Mouse (Mus musculus) c-Kit-positive CD71-negative TER-119-negative erythroid progenitor cells, embryonic 14.5 days (primary cell): ENCODE measurements around the gene Igsf21.

Experiments
- DNase-seq: peaks from one replicate; pipeline ENCODE4 v3.0.0-alpha.2; 2013; ENCODE audit warnings: low read depth

Igsf21 gene

DNA sequence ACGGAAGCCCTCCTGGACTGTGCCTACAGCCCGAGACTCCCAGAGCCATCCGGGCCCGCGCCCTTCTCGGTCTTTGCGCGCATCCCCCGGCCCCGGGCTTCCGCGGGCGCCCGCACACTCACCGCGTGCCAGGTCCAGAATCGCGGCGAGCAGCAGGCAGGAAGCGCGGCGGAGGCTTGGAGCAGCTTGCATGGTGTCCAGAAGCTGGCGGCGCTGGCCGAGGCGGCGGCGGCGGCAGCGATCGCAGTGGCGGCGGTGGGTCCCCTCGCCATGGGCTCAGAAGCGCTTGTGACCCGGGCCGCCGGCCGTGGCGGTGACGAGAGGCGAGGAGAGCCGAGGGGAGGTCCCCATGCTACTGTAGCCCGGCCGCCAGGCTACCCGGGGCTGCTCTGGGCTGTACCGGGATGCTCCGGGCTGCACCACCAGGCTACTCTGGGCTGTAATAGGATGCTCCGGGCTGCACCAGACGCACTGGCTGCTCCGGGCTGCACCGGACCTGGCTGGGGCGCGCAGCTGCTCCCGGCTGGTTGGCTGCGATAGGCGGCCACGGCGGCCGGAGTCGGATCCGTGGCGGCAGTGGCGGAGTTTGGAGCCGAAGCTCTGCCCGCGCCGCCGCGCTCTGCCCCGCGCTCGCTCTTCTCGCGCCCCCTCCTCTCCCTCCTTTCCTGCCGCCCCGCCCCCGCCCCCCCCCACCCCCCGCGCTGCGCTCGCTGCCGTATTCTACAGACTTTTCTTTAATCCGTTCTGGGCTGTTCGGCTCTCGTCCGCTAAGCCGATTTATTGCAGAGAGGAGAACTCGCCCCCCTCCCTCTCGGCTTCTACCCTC lies at the start of gene Igsf21:
TSS of gene Igsf21 (minus strand) at position 605 of the 826 bp plus-strand sequence.
- no peak for DNase-seq

DNA sequence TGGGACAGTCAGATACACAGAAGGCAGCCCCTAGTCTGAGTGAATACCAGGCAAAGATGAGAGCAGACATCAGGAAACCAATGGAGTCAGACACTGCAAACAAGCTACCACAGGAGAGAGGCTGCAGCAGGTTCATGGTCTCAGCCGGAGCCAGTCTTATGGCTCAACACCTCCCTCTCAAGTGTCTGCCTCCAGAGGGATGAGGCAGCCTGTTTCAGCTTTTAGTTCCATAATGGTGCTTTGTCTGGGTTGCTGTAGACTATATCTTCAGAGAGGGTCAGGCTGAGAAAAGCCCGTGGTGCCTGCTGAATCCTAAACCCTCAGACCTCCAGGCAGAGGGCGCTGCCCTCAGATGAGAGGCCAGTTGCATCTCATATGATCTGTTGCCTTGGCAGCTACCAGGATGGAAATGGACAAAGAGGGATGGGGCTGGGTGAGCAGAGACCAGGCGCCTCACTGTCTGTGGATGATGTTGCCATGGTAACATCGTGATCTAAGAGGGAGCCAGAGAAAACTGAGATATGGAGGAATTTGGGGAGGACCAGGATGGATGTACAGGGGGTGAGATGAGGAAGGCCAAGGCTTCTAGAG lies 39.2 kb upstream of the Igsf21 start:
- no peak for DNase-seq

- DNase-seq = peak; percentile 18
Observed at GRCm38 (mm10) chr4:140283398-140283797, 36.8 kb upstream of the Igsf21 start.

- DNase-seq = no peak
Observed at GRCm38 (mm10) chr4:140278269-140278668, 31.7 kb upstream of the Igsf21 start.

DNA sequence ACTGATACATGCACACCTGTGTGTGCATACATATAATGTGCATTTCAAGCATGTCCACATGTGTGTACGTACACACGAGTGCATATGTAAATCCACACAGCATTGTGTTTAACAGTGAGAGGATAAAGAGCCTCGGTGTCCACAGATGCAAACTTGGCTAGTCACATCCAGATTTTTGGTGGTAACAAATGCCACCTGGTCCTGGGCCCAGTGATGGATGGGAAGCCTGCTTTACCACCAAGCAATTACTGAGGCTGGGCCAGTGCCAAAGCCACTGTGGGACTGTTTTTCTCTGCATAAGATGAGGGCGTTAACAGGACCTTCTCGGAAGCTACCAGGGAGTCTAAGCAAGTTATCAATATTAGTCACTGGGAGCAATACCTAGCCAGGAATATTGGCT lies 25.3 kb upstream of the Igsf21 start:
- no peak for DNase-seq

DNA sequence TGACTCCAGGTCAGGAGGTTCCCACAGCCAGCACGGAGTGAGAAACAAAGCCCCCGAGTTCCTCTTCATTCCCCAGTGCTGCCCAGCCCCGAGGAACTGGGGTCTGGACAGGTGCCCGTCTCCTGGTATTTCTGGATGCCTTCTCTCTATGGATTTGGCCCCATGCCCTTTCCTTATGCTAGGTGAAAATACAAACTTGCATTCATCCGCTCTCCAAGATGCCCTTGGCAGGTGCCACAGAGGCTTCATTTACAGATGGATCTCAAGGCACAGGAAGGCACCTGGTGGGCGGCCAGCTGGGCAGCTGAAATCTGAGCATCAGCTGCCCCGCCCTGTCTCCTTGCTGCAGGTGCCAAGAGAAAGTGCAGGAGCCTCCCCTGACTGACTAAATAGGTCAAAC lies 23.9 kb upstream of the Igsf21 start:
- no peak for DNase-seq

- DNase-seq = no peak
Observed at GRCm38 (mm10) chr4:140269184-140269840, 22.7 kb upstream of the Igsf21 start.

DNA sequence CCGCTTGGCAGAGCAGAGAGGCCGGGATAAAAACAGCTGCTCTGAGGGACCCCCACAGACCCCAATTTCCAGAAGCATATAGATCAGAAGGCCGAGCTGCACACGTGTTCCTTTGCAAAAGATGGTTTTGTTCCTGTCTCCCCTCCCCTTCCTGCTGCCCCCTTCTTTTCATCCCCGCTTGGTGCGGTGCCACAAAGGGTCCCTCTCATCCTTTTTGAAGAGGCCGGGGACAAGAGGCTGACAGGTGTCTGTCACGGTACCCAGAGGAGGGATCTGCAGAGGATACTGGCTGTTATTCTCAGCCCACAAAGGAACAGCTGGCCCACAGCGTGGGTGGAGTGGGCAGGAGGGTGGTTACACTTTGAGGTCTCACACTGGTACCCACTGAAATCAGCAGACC lies 21.3 kb upstream of the Igsf21 start:
- no peak for DNase-seq

DNA sequence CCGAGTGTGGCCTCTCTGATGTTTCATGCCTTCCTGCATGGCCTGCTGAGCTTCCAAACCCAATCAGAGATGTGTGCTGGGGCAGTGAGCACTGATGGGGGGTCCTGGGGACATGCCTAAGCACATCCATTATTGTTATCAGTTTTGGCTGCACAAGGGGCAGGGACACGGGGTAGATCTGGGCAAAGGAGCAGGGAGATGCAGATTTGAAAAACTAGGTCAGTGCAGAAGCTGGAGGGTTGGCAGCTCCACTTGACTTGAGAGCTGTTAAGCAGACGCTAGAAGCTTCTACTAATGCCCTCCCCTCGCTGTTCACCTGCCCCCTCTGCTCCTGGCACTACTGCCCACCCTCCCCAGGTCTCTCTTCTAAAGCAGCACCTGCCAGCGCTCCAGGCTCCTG lies 20.5 kb upstream of the Igsf21 start:
- DNase-seq = no peak

- DNase-seq = no peak
Observed at GRCm38 (mm10) chr4:140258968-140259367, 12.4 kb upstream of the Igsf21 start.

- no peak for DNase-seq
Observed at GRCm38 (mm10) chr4:140252369-140252768, 5.8 kb upstream of the Igsf21 start.

DNA sequence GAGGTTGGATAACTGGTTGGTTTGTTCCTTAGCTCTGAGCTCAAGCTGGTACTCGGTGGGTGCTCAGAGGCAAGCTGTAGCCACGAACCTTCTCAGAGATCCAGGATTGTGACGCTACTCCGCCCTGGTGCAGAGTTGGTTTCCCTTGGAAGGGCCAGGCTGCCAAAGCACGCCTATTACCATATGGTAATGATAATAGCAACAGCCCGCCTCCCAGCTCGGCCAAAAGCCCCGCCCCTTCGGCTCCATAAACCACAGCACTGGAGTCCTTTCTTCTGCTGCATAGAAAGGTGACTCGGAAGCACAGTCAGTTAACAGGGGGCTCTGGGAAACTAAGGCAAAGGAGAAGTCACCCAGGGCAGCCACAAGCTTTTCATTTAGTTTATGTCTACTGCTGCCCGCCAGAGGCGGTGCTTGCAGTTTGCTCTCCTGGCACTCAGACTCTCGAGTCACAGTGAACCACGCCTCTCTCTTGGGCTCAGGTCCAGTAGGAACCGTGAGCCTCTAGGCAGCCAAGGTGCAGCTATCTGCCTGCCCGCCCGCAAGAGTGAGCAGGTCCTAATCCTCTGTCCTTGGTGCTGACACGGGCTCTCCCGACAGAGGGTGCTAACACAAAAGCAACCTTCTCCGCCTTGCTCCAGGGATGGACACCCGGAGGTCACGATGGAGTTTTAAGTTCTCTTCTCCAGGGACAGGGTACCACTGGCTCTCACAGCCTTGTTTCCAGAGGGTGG lies 2.6 kb upstream of the Igsf21 start:
- no peak for DNase-seq

- no peak for DNase-seq
Observed at GRCm38 (mm10) chr4:140248396-140248795, 1.8 kb upstream of the Igsf21 start.

- DNase-seq = no peak
Observed at GRCm38 (mm10) chr4:140247006-140248003, 721 bp upstream of the Igsf21 start.

DNA sequence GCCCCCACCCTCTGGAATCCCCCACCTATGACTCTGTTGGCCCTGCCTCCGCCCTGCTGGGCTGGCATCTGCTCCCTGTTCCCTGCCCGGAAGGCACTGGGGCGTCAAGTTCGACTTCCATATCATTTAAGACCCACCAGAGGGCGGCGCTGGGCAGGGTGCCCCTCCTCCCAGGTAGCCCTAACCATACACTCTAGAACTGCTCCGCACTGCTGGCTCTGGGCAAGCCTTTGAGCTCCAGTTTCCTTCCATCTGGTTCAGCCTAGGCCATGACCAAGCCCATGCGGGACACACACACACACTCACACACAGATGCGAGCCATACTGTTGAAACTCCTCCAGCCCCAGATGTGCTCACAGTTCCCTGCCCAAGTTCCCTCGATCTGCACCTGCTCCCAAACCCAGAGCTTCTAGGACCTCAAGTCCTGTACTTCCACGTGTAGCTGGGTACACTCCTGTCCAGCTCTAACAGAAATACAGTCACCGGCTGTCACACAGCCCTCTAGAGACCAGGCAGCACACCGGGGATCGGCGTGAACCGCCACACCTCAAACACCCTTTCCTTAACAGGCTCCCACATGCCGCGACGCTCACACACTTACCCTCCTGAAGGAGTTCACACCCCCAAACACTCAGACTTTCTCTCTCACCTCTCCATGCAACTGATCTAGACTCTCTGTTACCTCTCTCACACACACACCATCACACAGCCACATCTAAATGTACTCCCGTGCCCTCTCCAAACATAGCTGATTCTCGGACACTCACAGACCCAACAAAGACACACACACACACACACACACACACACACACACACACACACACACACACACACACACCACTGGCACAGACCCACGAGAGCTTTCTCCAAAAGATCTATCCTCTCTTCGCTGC lies 1.1 kb downstream of the Igsf21 start:
- DNase-seq = no peak

DNA sequence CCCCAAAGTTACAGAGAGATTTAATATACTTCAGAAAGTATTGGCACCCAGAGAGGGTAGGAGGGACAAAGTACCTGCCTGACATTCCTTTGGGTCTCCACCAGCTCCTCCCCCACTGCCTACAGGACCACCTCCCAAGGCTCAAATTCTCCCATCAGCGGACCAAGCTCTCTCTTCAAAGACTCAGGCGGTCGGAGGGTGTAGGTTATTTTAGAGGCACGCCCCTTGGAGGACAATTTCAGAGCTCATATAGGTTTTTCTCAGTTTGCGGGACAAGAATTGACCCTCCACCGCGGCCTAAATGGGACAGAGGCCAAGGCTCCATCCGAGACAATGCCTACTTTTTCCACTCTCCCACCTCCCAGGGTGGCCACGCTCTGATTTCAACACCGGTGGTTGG lies 1.7 kb downstream of the Igsf21 start:
- DNase-seq = no peak

GRCm38 (mm10) chr4:140244161-140244813 lies 2.3 kb downstream of the Igsf21 start:
- no peak for DNase-seq

DNA sequence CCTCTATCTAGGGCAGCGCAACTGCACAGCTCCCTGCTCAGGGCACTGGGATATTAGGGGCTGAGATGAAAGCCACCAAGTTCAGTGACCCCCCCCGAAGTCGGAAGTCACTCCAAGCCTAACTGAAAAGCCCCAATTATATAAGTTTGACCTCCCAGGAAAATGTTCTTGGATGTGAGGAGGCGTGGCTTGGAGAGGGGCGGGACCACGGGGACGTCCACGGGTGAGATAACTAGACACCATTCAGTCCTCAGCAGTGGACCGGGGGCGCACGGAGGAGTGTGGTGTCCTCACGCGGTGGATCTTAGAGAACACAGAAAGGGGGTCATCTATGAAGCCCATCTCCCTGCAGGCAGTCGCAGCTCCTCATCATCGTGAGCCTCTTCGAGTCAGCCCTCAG lies 3.4 kb downstream of the Igsf21 start:
- DNase-seq = no peak

DNA sequence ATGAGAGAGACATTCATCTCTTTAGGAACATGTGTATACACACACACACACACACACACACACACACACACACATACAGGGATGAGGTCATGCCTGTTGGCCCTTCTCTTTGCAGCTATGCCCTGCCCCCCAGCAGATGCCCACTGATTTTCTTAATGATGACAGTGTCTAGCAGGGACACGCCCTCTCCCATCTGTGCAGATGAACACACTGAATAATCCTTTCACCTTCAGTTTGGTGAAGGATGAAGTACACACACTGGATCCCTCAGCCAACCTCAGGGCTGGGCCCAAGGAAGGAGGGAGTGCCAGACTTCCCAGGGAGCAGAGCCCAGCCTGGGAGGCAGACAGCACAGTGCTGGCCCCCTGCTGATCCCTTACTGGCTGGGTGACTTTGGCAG lies 4.3 kb downstream of the Igsf21 start:
- DNase-seq = no peak

DNA sequence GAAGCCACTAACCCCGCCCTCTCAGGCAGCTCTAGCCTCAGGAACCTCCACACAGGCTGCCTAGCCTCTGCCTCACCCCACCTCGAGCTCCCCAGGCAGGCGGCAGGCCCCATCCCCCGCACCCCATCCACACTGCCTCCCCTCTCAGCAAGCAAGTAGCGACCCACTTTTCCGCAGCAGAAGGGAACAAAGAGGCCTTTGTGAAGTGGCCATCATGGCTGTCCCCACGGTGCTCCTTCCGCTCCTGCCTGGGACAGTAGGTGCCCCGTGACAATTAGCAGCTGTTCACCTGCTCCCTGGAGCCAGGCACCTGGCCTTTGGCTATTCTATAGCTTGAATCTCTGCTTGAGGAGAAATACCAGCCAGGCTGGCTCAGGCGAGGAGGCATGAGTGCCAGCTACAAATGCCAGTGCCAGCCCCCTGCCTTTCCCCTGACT lies 9.3 kb downstream of the Igsf21 start:
- no peak for DNase-seq
